Mouse (Mus musculus): ENCODE measurements around the gene Casc1.

DNA sequence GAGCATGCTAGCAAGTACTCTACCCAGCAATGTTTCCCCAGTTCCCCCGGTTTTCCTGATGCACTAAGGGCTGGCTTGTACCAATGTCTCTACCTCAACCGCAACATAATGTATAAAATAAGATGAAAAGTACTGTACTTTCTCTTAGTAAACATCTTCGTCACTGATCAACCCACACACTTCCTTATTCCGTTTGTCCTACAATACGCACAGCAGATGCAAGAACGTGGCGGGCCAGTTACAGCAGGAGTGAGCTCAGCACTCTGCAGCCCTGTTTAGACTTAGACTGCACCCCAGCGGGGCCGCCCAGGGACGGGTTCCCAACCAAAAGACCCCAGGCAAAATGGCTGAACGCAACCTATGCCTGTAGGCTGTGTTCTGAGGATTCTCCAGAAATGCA is 17.4 kb downstream of the Casc1 start:
- TF ChIP-seq BHLHE40 (IDR thresholded peaks at IDR 0.05; ENCODE audit: borderline replicate concordance, low read depth, low read length) (no peak), MEF2A (IDR thresholded peaks at IDR 0.05; ENCODE audit: extremely low read depth, insufficient replicate concordance, low read depth, low read length, poor library complexity, severe bottlenecking) (no peak), USF2 (IDR thresholded peaks at IDR 0.05; ENCODE audit: borderline replicate concordance in 1 of 2, insufficient read depth in 1 of 2, low read depth in 1 of 2, low read length in 2 of 2) (no peak), CTCF (IDR thresholded peaks at IDR 0.05 in 2 of 3, conservative IDR thresholded peaks at IDR 0.05 in 1 of 3; ENCODE audit: control insufficient read depth in 1 of 3, insufficient read depth in 1 of 3, low read depth in 2 of 3, low read length in 3 of 3, poor library complexity in 1 of 3, severe bottlenecking in 1 of 3) (no peak), MAX (IDR thresholded peaks at IDR 0.05; ENCODE audit: low read length) (peak; percentile 52; the same call in 1 of the 2 replicates), UBTF (IDR thresholded peaks at IDR 0.05; ENCODE audit: borderline replicate concordance, insufficient read depth, low read depth, low read length) (no peak), MYB (IDR thresholded peaks at IDR 0.05; ENCODE audit: low read depth, low read length) (no peak), EP300 (IDR thresholded peaks at IDR 0.05; ENCODE audit: low read depth in 1 of 2, low read length in 2 of 2) (no peak), USF1 (IDR thresholded peaks at IDR 0.05; ENCODE audit: low read depth, low read length) (no peak), POLR2A (IDR thresholded peaks at IDR 0.05; ENCODE audit: control insufficient read depth in 1 of 2, insufficient read depth in 1 of 2, low read depth in 1 of 2, low read length in 2 of 2, poor library complexity in 1 of 2) (peak in 1 of 2 experiments; percentile 36; a peak in 1 of 4 replicates), ZC3H11A (IDR thresholded peaks at IDR 0.05; ENCODE audit: low read depth, low read length) (no peak), MAFK (IDR thresholded peaks at IDR 0.05; ENCODE audit: borderline replicate concordance, low read depth, low read length) (no peak)
